Mouse (Mus musculus) cerebellum, postnatal 4 days (tissue): ENCODE data around the gene Dync1li1.

Experiments used
- DNase-seq, 2 experiments: peaks; one replicate each; pipeline ENCODE4 v3.0.0; 2022; ENCODE audit warnings: low spot score in 2 of 2, mixed read lengths in 1 of 2

The Dync1li1 gene

DNA sequence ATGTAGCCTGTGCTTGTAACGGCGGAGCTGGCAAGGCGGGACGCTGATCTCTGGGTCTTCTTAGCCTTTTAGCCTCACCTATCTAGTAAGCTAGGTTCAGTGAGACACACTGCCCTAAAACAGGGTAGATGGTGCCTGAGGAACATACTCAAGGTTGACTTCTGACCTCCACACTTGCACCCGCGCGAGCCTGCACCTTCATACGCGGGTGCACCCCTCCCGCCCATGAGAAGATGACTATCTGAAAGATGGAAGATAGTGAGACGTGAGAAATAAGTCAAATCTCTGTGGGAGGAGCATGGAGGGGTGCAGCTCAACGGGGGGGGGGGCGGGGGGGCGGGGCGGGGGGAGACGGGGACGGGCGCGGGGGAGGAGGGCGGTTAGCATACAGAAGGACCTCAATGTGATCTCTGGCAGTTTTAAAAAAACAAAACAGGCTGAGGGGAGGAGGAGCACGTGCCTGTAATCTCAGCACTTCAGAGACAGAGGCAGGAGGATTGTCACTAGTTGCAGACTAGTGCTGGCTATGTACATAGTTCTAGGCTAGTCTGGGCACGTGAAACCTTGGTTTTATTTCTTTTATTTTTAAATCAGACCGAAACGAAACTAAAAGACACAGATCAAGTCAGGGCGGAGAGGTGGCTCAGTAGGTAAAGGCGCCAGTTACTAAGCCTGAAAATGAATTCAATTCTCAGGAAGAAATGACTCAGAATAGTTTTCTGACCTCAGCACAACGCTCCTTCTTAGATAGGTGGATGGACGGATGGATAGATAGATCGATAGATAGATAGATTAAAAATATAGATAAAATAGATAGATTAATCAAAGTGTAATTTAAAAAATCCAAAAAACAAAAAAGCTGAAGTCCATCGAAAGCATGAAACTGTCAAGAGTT, 41.6 kb downstream of the Dync1li1 start:
- DNase-seq = no peak

DNA sequence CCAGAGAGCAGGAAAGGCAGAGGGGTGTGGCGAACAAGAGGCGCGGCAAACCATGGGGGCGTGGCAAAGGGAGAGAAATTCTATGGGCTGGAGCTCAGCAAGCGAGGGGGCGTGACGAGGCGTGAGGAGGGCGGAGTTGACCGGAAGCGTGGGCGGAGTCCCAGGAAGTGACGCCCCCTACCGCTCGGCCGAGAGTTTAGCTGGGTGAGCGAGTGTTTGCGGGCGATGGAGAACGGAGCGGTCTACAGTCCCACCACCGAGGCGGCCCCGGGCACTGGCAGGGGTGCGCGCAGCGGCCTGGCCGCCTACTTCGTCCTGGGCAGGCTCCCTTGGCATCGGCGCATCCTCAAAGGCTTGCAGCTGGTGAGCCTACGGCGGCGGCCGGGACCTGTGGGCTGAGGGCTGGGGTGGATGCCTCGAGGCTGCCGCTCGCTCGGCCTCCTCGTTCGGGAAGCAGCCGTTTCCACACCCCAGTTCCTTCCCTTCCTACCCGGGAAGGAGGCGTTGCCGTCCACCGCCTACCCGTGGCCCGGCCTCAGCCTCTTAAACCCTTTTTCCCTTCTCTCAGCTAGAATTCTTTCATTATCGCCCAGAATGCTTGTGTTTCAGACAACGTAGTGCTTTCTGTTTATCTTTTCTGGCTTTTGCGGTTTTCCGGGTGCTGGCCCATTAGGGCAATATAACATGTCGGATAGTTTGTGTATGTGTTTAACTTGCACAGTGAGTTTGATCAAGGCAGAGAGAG, 42.6 kb downstream of the Dync1li1 start, which contains the start of gene Cmtm6:
Gene Cmtm6, plus strand, starts transcription at position 106 of the 745 bp plus-strand sequence.
- peak; percentile 93 to 96 for DNase-seq

DNA sequence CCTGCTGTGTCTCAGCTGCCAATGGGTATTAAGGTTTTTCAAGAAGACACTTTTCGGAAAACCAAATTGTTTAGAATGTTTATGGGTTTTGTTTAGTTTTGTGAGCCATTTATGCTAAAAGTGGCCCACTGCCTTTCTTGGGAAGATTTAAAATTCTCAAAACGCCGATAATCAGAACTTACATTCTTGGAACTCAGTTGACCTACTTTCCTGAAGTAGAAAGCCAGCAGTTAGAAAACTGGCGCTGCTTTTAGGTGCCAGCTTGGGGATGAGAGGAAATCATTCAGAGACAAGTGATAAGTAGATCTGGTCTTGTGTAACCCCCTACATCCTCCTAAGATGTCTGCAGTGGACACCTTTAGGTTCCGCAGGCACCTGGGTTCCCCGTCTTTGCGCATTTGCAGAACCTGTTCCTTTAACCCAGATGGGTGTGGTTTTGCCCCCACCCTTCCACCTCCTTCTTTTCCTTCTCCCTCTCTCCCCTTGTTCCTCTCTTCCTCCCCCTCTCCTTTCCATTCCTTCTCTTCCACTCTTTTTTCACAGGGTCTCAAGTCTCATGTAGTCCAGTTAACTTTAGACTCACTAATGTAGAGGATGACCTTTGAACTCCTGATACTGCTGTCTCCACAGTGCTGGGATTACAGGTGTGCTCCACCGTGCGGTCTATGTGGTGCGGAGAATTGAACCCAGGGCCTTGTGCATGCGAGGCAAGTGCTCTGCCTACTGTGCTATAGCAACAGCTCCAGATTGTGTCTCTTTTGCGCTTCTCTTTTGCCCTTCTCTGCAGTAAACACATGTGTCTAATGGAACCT, 43.5 kb downstream of the Dync1li1 start:
- no peak for DNase-seq

DNA sequence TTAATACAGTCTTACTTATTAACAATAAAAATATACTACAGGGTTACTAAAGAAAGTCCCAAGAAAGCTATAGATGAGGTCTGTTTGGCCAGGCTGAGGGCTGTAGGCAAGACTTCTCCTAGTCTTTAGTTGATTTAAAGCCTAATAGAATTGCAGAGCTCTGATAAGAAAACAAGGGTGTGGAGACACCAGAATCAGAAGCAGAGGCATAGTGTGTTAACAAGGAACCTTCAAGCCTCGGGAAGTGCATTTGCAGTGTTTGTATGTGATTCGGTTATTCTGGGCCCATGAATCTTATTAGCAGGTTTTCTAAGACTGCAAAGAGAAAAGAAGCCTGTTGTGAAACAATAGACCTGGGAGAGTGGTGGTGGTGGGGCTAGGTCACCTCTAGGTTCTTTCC, 44.6 kb downstream of the Dync1li1 start:
- no peak for DNase-seq

DNA sequence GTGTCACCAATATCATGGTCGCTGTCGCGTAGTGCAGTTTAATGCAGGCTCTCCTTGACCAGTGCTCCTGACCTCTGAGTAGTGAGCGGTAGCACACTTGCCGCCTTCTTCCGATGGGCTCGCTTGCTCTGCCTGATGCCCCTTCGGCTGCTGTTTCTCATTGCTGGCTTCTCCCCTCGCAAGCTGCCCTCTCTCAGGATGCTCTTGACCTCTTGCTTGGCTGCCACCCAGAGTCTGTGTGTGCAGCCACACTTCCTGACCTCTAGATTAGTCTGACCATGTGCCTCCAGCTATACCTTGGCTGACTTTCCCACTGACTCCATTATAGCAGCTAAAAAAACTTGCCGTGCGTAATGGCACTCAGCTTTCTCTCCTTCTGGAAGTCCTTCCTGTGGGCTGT, 47.9 kb downstream of the Dync1li1 start:
- DNase-seq = no peak

DNA sequence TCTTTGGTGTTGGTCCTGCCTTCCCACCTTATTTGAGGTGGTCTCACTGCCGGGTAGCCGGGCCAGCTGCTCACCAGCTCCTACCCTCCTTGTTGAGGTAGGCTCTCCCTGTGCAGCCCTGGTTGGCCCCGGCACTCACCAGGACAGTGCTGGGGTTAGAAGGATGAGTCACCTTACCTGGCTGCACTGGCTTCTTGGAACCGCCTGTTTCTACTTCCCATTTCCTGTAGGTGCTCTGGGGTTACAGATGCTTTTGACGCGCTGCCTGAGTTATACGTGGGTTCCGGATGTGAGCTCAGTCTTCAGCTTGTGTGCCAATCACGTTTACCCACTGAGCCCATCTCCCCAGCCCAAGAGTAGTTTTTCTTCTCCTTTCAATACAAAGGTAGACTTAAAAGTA, 51.7 kb downstream of the Dync1li1 start:
- DNase-seq = no peak

DNA sequence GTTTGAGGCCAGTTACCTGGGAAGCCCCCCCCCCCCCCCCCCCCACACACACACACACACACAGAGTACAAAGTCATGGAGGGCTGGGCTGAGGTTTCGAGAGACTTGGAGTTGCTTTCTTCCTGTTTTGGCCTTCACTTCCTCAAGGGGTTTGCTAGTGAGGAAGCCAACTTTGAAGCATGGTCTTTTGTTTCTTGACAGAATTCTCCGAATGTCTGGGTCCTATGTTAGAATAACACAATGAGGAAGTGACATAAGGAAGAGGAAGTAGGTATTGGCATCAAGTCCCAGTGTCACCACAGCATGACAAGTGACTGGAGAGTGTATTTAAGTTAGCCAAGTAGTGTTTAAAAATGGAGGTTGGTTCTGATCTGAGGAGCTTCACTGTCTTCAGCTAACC, 54.1 kb downstream of the Dync1li1 start:
- no peak for DNase-seq

DNA sequence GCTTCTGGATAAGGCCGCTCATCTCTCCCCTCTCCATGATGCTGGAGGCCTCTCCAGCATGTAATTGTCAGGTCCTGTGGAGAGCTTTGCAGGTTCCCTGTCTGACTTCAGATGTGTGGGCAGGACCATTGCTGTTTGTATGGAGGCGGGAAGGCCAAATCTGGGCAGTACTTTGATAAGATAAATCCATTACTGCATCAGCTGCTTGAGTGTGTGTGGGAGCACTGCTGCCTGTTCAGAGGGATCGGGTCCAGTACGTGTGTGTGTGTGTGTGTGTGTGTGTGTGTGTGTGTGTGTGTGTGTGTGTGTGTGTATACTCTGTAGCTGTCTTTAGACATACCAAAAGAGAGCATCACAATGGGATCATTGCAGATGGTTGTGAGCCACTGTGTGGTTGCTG, 56.6 kb downstream of the Dync1li1 start:
- no peak for DNase-seq

DNA sequence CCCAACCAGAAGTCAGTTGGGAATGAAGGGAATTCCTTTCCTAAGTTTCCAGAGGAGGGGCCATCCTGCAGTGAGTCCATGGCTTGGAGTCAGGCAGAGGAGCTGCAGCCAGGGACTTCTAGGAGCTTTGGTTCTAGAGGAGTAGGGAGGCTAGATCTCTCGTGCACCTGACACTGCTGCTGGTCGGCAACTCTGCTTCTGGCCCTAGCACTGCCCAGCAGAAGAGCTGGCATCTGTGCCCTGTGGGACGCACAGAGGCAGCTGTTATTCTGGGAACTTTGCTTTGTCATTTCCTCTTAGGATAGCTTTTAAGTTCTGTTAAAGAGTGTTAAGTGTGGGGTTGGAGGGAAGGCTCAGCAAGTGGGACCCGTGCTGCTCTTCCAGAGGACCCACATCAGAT, 57.1 kb downstream of the Dync1li1 start:
- DNase-seq = no peak

DNA sequence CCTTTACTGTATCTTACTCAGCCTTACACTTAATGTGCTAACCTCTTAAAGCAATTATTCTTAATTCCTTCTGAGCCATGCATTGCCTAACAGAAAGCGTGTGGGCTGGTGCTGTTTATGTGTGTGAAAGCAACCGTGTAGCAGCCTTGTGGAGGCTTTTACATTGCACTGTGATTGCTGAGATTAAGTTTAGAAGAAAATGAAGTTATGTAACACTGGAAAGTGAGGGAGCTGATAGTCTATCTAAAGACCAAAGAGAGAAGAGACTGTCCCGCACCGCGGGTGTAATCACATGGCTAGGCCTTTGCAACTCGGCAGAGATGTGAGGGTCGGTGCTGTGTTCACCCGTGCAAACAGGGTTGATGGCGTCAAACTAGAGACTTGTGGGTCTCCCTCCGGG, 58.4 kb downstream of the Dync1li1 start:
- no peak for DNase-seq

DNA sequence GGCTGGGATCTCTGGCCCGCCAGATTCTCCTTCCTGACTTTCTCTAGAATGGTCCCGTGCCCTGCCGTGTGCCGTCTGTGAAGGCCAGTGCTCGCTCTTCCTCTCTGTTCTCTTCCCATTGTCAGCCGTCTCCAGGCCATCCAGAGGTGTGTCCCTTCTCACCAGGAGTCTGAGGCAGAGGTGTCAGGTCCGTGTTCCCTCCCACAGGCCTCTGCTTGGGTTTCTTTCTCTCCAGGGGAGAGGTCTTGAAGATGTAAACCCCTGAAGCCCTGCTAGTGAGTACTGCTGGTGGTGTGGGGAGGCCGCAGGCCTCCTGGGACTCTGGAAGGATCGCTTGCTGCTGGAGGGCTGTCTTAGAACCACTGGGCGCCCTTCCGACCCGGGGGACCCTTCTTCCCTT, 58.9 kb downstream of the Dync1li1 start:
- DNase-seq = no peak

DNA sequence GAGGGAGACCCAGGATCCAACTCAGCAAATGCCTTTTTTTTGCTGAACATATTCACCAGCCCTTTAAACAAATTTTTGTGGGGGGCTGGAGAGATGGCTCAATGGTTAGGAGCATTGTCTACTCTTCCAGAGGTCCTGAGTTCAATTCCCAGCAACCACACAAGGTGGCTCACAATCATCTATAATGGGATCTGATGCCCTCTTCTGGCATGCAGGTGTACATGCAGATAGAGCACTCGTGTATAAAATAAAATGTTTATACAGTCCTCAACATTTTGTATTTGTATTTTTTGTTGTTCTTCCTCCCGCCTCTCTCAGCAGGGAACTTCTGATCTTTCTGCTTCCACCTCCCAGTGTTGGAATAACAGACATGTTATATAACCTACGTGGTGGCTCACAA, 63.0 kb downstream of the Dync1li1 start:
- DNase-seq = no peak

DNA sequence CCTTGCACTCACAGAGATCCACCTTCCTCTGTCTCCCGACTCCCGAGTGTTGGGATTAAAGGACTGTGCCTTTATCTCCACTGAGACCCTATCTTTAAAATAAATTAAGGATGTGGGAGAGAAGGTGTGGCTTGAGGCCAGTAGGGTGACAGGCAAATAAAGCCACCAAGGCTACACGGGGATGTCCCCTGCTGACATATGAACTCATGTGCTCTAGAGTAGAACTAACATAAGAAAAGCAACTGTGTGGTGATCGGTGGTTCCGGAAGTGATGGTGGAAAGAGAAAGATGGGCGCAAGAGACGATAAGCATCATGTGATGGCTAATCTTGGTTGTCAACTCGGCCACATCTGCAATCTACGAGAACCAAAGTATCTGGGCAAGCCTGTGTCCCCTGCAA, 63.7 kb downstream of the Dync1li1 start:
- no peak for DNase-seq

DNA sequence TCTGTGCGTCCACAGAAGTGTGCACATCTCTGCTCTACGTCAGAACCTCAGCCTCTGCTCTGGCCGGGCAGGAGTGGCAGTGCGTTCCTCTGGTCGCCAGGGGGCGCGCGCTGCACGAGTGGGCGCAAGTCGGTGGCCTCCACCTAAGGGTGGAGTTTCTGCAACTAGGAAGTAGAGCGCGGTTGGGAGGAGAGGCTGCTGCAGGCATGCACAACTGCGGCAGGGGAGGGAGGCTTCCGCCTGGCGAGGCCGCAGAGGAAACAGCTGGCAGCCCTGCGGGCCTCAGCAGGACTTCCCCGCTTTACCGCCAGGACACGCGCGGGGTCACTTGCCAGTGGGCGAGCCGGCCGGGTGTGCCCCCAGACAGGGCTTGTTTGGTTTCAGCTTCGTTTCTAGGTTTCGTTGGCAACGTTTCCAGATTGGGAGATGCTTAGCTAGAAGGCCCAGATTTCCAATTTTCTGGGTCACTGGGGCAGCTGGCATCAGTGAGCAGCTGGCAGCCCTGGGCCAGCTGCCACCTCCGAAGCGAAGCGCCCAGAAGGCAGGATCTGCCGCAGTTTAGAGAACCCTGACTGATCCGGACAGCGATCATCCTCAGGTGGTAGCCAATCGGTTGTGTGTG, 64.4 kb downstream of the Dync1li1 start:
- peak; percentile 84 to 93 for DNase-seq

DNA sequence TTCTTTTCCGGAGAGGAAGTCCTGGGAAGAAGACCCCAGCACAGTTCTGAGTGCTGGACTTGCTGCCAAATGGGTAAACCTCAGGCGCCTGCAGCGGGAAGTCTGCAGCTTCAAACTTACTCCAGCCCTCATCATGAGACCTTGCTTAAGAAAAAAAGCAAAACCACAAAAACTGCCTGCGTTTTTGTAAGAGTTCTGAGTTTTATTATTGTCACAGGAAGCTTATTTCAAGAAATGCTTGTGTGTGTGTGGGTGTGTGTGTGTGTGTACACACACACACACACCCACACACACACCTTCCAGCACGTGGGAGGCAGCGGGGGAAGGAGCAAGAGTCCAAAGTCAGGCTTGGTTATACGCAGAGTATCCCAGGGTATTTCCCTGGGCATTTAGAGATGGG, 69.7 kb downstream of the Dync1li1 start:
- DNase-seq = no peak

DNA sequence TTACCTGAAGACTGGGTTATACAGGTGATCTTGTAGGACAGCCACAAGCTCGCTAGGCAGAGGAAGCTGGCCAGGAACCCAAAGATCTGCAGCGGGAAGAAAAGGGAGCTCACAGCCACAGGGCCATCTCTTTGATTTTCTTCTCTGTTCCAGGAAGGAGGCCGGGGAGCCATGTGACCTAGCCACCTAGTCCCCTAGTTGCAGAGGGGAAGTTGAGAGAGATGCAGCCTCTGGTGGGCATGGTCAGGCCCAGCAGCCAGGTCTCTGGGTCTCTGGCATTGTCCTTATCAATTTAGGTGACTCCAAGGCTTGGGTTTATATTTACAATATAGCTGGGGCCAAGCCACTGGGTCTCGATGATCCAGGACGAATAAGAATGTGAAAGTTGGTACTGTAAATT, 70.2 kb downstream of the Dync1li1 start:
- no peak for DNase-seq

DNA sequence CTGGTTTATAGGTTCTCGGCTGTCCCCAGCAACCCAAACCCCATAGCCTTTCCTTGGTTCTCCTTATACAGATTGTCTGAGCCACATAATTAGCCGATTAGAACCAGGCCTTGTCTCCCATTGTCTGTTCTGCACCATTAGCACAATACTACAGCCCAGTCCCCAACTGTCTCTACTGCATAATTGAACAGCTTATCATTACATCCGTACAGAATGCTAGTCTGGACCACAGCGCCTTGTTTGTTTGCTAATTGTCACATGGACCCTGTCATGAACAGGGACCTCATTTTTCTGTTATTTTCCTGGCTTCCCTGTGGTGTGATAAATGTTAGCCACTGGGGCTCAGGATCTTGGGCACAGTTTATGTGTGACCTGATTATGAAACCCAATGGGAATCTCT, 71.3 kb downstream of the Dync1li1 start:
- DNase-seq = no peak

DNA sequence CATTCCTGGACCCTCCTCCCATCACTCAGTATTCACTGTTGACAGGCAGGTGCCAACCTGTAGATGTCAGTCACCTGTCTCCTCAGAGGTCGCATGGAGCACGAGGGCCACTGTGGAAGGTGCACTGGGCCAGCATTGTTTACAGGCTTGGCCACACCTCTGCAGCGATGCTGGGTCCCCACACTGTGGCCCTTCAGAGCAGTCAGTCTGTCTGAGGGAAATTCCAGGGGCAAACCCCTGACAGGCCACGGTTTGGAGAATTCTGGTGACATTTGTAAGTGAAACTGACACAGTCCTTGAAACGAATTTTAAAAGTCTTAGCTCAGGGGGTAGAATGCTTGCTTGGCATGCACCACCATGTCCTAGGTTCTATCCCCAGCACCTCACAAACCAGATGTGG, 71.8 kb downstream of the Dync1li1 start:
- DNase-seq = no peak

DNA sequence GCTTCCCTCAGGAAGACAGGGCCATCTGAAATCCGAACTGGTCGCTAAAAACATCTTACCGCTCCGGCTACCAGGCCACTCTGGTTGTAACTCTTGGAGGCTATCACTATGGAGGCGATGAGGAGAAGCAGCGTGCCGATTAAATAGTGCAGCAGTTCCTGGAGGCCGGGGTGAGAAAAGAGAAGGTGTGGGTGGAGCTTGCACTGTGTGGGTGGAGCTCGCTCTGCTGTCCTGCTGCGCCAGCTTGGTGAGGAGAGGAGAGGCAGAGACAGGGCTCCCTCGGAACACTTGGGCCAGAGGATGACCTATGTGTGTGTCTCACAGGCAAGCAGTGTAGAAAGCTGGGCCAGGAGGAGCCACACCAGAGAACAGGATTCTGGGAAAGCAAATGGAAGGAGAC, 73.3 kb downstream of the Dync1li1 start:
- no peak for DNase-seq

DNA sequence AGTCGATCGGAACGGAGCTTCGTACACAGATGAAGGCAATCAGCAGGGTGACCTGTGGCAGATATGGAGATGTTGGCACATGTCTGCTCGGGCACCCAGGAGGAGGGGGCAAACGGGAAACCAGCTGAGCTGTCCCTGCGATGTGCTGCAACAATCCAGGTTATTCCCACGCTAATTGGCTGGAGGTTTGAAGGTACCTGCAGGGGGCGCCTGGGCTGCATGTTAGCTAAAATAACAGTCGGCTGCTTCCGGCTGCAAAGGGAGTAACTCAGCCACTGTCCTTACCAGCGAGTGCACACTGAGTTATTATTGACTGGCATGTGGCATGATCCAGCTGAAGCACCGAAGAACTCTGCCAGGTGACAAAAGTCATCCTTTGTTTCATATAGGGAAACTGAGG, 74.8 kb downstream of the Dync1li1 start:
- DNase-seq = peak in 1 of 2 experiments; percentile 46

DNA sequence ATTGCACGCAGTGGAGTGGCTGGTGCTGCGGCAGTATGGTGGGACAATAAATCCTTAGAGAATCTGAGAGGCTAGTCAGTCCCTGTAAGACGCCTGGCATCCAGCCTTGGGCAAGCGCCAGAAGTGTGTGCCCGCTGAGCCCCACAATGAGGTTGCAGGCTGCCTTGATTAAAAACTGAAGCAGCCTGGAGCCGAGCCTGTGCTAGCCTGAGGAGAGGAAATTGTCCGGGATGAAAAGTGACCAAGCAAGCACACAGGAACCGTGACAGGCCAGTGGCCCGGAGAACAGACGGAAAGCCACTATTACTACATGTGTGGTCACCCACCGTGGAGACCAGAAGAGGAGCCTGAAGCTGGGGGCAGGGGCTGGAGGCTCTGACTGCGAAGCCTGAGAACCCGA, 78.4 kb downstream of the Dync1li1 start:
- peak; percentile 55 to 88 for DNase-seq

DNA sequence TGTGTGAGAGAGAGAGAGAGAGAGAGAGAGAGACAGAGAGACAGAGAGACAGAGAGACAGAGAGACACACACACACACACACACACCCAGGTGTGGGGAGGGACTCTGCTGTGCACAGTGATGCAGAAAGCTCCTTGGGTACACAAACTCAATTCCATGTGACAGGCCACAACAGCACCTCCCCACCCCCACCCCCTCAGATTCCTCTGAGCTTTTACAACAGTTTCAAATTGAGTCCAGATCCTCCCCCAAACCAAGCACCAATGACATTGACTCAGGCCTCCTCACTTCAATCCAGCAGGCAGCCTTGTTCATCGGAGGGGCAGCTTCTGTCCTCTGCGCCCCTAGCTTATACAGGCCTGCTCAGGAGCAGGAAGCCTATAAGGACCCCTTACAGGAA, 78.9 kb downstream of the Dync1li1 start:
- no peak for DNase-seq
